Mouse (Mus musculus): ENCODE data around the gene Ift88.

Gene Ift88

DNA sequence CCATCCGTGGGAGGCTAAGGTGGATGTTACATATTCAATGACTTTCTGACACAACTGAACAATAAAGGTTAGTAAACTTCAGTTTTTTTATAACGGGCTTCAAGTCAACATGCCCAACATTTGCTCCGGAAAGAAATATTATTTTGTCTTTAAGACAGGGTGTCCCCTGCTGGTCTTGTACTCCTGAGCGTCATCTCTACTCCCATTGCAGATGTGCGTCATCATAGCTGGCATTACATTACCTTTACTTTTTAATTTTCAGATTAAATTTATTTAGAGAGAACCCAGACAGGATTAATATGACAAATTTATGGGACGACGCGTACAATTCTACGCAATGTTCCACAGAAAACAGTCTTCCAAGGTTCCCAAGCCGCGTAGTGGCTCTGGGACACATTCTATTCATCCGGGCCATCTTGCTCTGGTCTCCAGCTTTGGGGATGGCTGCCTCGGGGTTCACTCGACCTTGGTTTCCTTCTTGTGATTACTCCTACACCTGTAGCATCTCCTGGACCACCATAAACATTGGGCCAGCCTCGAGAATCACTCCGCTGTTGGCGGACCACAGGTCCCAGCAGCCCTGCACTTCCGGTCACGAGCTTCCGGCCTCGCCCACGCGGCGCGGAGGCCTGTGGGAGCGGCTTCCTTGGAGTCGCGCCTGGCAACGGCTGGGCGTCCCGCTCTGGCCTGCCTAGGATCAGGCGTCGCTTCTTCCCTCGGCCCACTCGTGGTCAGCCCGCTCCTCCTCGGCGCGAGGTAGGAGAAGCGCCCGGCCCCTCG is at the start of gene Ift88:
Ift88 (plus strand) TSS at position 631 of the 780 bp plus-strand sequence.
- peak; percentile 94 for DNase-seq (ENCODE audit: low spot score)

DNA sequence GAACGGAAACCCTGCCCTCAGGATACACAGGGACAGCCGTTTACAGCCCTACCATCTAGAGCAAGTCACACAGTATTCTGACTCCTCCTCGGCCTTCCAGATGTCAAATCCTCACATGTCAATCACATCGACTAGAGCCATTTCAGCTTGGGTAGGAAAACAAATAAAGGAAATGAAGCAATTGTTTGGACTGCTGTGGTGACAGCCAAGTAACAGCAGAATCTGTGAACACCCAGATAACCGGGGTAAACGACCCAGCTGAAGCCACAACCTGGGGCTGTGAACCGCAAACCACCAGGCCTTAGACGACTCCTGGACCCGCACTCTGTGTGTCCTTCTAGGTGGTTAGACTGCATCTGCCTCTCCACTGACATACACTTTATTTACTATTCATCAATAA is 48.7 kb upstream of the Ift88 start:
- DNase-seq (ENCODE audit: low spot score) = no peak

DNA sequence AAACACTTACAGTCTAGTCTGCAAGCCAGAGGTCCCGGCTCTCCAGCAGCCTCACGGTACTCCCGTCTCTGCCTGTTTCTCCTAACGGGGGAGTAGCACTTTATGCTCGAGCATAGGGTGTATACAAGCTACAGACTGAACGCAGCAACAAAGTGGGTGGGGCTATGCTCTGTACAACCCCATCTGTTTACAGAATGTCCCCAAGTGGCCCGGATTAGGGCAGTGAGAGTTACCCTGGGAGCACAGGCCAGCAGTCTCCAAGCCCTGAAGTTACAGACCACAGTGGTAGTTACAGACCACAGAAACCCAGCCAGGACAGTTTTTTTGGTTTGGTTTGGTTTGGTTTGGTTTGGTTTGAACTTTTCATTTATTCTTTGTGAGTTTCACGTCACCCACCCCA is 47.8 kb upstream of the Ift88 start:
- no peak for DNase-seq (ENCODE audit: low spot score)

DNA sequence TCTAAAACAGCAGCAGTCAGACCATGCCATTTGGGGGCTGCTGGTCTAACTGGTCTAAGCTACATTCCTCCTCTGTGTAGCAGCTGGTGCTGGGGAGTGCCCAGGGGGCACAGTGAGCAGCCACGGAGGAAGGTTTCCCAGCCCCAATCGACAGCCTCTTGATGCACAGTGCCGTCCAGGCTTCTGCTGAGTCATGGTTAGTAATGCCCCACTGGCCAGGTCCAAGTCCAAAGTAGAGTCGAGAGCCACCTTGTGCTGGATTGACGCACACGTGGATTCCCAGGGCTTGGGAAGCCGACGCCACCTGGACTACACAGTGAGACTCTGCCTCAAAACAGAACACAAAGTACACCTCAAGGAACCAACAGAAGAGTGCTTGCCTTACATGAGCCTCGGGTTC is 46.9 kb upstream of the Ift88 start:
- no peak for DNase-seq (ENCODE audit: low spot score)

DNA sequence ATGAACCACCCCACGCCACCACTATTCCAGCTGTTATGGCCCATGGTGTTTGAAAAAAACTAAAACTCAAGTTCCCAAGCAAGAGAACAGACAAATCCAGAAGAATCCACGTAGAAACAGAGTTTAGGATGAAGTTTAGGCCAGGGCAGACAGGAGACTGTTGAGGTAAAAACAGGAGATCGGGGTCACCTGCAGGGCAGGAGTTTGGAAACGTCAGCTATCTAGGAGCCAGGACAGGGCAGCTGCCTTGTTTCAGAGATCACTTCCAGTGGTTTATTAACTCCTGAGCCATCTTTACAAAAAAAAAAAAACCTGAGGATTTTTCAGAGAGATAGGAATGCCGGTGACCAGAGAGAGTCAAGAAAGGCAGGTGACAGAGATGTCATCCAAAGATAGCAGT is 46.3 kb upstream of the Ift88 start:
- DNase-seq (ENCODE audit: low spot score) = no peak

DNA sequence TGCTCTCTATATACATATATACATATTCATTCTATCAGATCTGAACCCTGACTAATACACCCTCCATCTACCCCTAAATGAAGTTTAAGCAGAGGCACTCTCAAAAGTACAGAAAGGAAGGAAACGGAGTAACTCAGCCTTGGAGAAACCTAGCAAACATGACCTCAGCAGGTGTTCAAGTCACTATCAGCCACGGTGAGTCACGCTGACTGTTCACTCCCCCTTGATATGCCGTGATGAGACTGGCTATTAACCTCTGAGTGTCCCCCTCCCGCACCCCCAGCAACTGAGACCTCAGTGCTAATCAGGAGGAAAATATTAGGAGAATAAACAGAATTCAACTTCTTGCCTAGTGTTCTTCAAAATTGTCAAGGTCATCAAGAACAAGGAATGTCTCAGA is 38.2 kb upstream of the Ift88 start:
- DNase-seq (ENCODE audit: low spot score) = no peak

DNA sequence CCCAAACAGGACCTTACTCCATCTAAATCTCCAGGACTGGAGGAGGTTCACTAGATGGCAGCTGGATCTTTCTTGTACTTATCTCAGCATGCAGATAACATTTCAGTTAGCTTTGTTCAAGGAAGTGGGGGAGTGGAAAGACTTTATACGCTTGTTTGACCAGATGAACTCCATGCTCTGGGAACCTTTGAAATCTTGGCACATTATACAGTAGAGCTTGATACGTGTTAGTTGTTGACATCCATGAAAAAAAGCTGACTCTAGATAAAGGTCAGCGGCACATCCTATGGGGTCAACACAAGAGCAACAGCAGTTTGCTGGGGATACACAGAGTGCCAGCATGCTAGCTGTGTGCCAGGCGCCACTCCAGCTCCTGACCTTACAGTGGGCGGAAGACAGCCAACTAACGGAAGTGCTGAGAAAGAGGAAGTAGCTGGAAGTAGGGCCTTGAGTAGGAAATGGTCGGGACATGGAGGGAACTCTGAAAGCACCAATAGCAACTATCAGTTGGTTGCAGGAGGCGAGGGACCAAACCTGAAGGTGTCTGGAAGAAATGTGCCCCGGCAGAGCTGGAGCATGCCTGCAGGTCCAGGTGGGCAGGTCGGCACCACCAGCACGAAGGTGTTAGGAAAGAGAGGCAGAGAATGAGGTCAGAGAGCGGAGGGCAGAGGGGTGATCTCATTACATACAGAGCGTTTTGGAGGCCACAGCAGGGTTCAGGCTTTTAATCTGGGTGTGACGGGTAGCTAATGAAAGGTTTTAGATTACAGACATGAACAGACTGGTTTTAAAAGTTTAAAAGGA is 36.9 kb upstream of the Ift88 start:
- DNase-seq (ENCODE audit: low spot score) = no peak

DNA sequence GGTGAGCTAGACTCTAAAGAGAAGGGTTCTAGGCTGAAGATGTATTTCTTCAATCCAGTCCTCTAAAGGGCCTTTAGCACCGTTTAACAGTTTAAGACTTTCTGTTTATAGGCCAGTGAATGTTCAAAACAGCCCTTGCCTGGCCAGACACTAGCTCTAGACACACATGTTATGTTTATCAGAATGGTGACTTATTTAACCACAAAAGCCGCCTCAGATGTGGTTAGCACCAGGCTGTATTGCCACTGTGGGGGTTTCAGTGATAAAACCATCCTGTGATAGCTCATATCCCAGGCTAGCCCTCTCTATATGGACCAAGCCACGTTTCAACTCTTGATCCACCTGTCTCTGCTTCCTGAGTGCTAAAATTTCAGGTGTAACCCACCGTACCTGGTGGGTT is 32.2 kb upstream of the Ift88 start:
- DNase-seq (ENCODE audit: low spot score) = no peak

DNA sequence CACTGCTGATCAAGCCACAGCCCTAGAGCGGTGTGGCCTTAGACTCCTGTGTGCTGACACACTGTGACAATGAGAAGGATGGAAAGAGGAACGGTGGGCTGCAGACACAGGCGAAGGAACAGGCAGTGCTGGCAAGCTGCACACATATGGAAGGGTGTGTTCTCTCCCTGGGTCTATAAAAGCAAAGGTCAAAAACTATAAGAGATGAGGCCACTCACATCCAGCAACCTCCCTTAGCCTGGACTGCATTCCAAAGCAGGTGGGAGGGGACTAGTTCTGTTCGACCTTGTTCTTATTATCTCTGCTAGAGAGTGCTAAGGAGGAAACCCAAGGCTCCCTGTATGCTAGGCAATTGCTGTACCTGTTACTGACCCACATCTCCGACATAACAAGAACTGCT is 31.6 kb upstream of the Ift88 start:
- DNase-seq (ENCODE audit: low spot score) = no peak

DNA sequence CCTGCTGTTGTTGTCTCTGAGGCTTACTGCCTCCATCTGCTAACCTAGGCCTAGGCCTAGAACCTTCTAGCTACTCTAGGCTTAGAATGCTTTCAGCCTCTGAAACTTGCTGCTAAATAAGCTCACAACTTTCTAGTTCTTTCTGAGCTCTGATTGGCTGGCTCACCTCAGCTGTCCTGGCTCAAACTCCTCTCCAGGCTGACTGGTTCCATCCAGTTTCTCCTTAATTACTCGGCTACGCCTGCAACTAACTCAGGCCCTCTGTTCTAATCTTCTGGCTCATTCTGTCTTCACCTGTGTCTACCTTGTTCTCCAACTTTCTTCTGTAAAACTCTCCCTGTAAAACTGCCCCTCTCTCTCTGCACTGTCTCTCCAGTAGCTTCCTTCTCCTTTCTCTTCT is 28.4 kb upstream of the Ift88 start:
- no peak for DNase-seq (ENCODE audit: low spot score)

DNA sequence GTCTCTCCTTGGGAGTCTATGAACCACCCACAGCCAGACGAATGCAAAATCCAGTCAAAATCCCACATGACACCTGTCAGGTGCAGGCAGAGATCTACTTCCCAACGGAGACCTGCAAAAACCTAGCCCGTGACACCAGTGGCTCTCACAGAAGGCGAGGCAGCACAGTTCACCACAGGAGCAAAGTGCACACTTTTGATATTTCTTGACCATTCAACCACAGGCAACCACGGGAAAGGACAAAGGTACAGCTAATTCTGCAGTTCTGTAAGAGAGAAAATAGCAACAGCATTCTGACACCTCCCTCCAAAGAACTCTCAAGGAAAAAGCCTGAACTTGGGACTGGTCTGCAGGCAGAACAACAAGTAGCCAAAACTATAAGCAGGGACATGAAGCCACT is 26.6 kb upstream of the Ift88 start:
- no peak for DNase-seq (ENCODE audit: low spot score)

DNA sequence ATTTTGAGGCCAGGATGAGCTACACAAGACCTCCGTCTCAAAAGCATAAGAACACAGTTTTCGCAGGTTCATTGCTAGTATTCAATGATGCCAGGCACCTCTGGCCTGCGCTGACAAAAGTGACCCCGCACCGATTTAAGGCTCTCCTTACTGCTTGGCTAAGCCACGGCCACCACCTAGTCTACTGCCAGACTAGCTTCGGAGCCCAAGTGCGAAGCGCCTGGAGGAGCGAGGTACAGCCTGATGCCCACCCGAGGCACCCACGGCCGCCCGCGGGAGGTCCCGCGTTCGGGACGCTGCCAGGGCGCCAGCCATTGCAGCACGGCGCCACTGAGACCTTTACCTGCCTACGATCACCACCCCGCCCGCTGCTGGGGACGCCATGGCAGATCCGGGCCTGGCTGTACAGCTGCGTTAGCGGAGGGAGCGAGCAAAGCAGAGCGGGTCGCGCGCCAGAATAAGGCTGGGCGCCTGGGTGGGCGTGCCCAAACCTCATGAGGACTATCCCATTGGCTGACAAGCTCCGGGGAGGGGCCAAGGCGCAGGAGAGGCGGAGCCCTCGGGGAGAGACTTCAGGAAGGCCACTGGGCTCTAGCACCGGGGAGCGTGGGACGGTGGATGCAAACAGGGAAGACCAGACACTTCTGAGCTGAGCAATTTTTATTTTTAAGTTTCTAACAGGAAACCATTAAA is 25.7 kb upstream of the Ift88 start, which contains the start of gene Cryl1:
Cryl1 (minus strand) TSS at position 465 of the 693 bp plus-strand sequence.
- DNase-seq (ENCODE audit: low spot score) = peak; percentile 96

DNA sequence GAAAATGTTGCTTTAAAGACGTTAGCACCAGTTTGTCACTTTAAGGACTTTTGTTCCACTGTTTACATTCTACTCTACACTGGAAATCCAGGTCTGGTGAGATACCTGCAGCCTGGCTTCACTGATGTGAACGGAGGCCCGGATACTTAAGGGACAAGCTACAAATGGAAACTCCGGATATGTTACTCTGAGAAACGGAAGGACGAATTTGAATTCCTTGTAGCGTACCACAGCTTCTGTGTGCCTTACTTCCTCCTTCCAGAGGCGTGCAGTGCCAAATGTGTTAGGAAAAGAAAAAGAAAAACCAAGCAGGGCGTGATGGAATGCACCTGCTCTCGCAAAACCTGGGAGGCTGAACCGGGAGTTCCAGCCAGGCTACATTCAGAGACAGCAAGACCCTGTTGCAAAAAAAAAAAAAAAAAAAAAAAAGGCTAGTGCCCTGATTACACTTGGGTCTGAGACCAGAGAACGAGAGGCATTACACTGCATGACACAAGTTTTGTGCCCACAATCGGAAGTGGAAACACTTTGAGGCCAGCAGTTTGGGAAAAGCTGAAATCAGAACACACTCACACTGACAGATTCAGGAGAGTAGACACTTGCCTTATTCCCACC is 24.9 kb upstream of the Ift88 start:
- no peak for DNase-seq (ENCODE audit: low spot score)

DNA sequence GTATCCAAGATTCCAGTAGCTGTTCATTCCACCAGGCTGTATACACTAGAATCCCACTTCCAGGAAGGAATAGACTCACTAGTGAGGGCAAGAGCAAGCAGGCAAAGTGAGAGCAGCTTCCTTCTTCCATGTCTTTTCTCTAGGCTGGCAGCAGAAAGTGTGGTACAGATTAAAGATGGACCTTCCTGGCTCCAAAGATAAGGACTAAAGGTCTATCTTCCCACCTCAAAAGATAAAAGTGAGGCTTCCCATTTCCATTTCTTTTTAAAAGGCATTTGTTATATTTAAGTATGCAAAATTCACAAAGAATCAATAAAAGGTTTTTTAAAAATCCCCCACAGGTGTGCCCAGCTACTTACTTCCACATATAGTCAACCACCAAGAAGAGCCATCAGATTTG is 21.0 kb upstream of the Ift88 start:
- no peak for DNase-seq (ENCODE audit: low spot score)

DNA sequence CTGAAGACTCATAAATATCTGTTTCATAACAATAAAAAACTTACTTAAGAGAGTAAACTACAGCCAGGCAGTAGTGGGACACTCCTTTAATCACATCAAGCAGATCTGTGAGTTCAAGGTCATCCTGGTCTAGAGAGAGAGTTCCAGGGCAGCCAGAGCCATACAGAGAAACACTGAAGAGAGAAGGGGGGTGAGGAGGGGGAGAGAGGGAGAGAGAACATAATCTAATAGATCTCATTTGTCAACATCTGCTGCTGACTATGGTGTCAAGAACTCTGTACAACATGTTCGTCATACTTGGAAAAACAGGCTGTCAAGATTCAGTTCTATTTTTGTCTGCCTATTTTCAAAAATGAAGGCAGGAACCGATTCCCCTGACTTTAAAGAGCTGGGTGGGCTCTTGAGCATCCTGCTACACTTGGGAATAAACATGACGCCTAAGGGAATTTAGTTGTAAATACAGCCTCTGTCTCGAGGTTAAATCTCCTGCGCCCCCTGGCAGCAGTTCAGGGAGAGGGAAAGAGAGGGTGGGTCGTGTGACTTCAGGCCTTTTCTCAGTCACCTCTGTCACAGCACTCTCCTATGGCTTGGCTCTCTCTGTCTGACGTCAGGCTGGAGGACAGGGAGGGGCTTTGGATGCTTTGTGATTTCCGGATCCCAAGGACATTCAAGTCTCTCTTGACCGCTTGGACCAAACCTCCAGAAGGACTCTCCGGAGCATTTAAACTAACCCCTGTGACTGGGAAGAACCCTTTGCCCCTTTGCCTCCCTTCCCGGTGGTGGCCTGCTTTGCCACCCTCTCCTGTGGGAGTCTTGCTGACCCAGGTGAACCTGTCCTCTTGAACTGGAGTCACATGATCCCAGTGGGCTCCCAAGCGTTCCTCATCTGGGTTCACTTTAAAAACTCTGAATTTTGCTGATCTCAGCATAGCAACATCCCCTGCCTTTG is 16.5 kb upstream of the Ift88 start:
- peak; percentile 78 for DNase-seq (ENCODE audit: low spot score)

DNA sequence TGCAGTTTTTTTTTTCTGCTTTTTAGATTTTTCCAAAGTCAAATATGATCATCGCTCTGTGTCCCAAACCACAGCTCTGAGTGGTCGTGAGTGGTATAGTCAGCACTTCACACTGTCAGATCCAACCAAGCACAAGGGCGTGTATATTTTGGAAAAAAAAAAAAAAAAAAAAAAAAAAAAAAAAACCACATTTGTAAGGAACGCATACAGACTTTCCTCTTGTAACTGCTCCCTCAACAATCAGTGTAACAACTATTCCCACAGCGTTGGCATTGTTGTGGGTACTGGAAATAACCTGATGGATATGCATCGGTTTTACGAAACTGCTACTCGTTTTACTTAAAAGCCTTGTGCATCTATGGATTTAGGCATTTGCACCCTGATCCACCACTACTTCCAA is 15.8 kb upstream of the Ift88 start:
- DNase-seq (ENCODE audit: low spot score) = no peak

DNA sequence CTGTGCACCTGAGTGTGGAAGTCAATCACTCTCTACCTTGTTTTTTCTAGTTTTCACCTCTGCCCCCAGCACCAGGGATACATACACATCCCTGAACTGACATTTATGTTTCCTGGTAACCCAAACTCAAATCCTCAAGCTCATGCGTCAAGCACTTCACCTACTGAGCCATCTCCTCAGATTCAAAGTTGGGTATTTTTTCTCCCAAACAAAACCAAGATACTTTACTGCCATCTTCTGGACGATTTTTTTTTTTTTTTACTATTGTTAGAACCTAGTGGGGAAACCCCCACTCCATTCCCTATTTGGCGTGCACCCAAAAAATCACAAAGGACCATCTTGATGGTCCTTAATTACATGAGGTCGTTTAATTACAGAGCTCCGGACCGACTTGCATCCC is 14.8 kb upstream of the Ift88 start:
- peak; percentile 58 for DNase-seq (ENCODE audit: low spot score)

DNA sequence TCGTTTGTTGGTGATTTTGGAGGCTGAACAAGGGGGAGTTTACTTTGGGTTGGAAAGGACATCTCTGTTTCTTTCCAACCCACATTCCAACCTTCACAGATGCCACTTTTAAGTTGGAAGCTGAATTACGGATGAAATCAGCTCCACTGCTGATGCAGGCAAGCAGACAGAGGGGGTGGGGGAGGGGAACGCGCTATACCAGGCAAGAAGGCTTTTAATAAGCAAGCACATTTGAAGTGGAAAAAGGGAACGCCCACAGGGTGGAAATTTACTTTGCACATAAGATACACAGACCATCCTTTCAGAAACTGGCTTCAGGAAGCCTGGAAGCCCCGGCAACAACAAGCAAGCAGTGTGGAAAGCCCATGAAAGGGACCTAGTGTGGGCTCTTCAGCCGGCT is 11.7 kb upstream of the Ift88 start:
- no peak for DNase-seq (ENCODE audit: low spot score)

DNA sequence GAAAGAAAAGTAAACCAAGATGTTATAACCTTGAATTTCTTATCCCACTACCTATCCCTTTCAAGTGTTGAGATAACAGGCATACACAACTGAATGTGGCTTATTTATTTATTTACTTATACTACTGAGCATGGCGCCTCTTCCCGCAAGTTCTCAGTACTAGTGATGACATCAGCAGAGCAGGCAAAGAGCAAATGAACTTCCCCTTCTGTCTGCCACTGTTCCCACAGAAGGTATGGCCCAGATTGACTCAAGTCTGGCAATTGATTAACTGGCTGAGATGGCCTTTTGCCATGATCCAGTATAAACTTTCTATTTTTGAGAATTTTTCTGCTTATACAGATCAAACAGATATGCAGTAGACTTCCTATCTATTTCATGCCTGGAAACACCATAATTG is 6.7 kb upstream of the Ift88 start:
- no peak for DNase-seq (ENCODE audit: low spot score)

DNA sequence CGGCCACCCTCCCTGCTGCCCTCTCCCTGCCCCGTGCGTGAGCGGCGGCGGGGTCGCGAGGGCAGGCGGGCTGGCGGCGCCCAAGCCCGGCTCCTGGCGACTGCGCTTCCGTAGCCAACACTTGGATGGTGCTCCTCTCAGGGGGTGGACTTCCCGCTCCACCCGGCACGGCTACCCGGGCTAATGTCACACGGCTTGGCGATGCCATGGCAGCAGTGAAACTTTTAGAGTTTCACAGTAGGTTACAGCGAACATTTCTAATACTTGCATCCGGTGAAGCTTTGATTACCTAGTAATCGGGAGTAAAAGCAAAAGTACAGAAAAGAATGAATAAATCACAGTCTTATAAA is 325 bp downstream of the Ift88 start:
- no peak for DNase-seq (ENCODE audit: low spot score)

DNA sequence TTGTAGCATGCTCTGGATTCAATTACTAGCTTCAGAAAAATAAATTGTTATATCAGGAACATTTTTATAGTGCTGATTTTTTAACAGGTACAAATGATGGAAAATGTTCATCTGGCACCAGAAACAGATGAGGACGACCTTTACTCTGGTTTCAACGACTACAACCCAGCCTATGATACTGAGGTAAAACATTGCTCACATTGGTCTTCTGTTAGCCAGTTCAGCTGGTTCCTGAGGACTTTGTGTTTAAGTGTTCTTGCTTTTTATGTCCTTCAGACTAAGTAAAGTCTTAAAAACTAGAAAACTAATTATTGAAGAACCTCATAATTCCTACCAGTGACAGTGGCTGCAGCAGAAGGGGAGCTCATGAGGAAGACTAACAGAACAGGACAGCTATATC is 6.6 kb downstream of the Ift88 start:
- DNase-seq (ENCODE audit: low spot score) = no peak
